Mouse (Mus musculus) layer of hippocampus, postnatal 10 days (tissue): ENCODE measurements at regions not wholly inside any gene's neighbourhood (a gene's known extent, or its start where the extent isn't known, plus 50 kb on each side); places are given as distances from the start of the nearest gene placed in this dataset.

Experiments
- DNase-seq, 2 experiments: peaks; one replicate each; pipeline ENCODE4 v3.0.0; 2021; ENCODE audit warnings: low spot score in 2 of 2

GRCm38 (mm10) chr7:123059718-123060337 lies 63.9 kb upstream of the Tnrc6a start:
- DNase-seq: no peak

GRCm38 (mm10) chr7:123063264-123064011 lies 60.2 kb upstream of the Tnrc6a start:
- DNase-seq: no peak

GRCm38 (mm10) chr7:123065951-123066351 lies 57.7 kb upstream of the Tnrc6a start:
- DNase-seq: peak; percentile 32 to 47

DNA sequence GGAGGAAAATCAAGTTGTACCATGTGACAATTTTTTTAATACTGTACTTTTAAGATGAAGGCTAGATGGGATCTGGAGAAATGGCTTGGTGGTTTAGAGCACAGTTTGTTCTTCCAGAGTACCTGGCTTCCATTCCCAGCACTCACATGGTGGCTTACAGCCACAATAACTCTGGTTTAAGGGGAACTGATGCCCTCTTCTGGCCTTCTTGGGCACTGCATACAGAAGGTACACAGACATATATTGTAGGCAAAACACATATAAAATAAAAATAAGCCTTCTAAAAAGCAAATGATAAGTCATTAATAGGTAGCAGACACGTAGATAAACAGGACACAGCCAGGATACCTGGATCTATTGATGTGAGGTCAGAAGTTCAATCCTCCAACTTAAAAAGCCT lies 56.3 kb upstream of the Tnrc6a start:
- DNase-seq: no peak

- DNase-seq: no peak
Observed at GRCm38 (mm10) chr7:123068241-123068640, 55.4 kb upstream of the Tnrc6a start.

- peak; percentile 36 to 37 for DNase-seq
Observed at GRCm38 (mm10) chr7:123068715-123069273, 54.9 kb upstream of the Tnrc6a start.

- DNase-seq: no peak
Observed at GRCm38 (mm10) chr7:123069280-123069679, 54.4 kb upstream of the Tnrc6a start.

GRCm38 (mm10) chr7:123070861-123071260 lies 52.8 kb upstream of the Tnrc6a start:
- no peak for DNase-seq
